Mouse (Mus musculus) heart, postnatal 0 days (tissue): ENCODE data around the gene Gtpbp1.

Experiments
- CTCF ChIP-seq: IDR thresholded peaks from 2 replicates; pipeline ENCODE4 v1.5.1; 2016; ENCODE audit warnings: antibody characterized with exemption, control low read depth, low read depth
- EP300 ChIP-seq: IDR thresholded peaks from 2 replicates; pipeline ENCODE4 v1.6.1; 2016; ENCODE audit warnings: antibody characterized with exemption, low read depth

GRCm38 (mm10) chr15:79688268-79688956 is 2.2 kb upstream of the Gtpbp1 start:
- TF ChIP-seq EP300 = 0 out of 2 replicates have a peak, but pooled peaks have one; percentile 31
- TF ChIP-seq CTCF = no peak
